Mouse (Mus musculus): ENCODE results near the gene Sap30bp.

The Sap30bp gene

DNA sequence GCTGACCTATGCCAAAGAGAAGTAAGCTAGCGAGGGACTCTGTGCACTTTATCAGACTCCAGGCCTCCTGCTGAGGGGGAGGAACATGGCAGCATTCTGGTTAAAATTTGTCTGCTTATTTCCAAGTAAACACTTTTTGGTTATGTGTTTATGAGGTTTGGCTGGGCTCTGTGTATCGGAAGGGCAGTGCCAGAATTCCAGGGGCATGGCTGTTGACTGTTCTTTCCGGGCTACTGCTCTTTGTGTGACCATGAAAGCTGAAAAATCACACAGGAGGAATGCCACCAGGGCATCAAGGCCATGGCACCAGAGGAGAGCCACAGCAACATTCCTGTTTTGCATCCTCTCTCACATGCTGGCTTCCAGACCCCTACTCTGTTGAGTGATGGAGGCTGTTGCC is 27.0 kb upstream of the Sap30bp start:
- DNase-seq: no peak

DNA sequence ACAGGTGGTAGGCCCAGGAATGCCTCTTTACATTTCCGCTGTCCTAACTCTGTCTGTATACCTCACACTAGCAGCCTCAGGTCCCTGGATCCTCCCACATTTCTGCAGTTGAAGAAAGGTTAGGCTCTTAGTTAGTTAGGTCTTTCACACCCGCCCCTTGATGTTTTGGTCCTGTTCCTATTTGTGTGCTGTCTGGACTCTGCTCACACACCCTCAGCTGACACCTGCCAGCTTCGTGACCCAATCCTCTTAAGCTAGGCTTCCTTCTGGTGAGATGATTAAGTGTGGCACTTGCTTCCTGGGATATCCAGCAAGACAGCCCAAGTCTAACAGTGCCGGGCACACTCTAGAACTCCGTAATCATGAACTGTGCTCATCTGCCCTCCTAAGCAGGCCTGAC is 26.6 kb upstream of the Sap30bp start:
- DNase-seq: no peak

DNA sequence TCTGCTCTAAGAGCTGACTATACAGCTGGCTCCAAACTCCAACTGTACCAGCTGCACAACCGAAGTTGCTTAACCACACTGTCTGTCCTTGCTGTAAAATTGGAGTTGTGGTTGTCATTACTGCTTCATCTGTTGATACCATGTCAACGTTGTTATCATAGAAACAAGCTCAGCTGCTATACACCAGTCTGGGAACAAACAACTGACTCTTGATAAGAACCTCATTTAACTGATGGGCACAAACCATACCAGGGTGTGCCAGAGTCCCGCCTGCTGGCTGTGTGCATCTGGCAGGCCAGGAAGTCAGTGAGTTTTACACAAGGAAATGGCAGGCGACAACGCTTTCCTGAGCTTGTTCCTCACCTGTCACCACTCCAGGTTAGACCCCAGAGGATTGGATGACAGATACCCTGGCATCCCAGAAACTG is 21.9 kb upstream of the Sap30bp start:
- DNase-seq: peak; percentile 54

DNA sequence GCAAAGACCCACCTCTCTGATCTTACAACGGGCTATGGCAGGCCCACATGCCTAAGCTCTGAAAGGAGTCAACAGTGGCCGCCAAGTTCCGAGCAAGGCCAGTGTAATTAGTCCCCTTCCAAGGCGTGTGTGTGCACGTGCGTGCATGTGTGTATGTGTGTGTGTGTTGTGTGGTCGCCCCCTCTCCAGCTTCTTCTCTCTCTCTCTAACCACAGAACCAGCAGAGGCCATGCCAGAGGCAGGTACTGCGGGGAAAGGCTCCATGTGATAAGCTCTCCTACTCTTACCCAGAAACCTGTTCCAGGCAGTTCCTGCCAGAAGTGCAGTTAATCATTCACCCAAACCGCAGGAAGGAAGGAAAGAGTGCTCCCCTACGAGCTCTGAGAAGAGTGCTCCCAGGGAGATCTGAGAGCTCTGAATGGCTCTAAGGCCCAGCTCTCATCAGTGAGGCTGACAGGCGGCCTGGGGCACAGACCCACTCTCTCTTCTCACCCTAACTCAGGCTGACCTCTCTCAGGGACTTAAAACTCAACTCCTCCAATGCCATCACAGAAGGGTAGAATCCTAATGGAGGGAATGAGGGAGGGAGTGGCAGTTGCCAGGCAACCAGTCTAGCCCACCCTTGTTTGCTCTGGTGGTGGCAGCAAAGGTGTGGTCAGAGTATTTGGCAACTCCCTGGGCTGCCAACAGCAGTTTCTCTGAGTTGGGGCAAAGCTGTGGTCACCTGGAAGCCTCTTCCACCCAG is 21.3 kb upstream of the Sap30bp start, which contains the start of gene Smim6:
Gene Smim6, plus strand, starts transcription at position 386 of the 745 bp plus-strand sequence.
- peak; percentile 56 for DNase-seq

DNA sequence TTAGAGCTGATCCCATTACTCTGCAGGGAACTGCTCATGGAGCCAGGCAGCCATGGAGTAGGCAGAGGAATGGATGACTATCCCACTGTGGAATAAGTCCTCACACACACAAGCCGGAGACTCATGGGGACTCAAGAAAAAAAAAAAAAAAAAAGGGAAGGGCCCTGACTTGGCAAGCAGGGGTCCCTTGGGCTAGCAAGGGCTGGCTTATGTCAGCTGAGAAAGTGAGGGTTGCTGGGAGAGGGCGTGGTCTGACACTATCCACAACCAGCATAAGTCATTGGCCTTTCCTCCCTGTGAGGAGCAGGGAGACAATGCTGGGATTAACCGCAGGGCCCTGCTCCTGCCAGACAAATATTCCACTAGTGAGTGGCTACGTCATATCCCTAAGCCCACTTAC is 16.5 kb upstream of the Sap30bp start:
- no peak for DNase-seq

DNA sequence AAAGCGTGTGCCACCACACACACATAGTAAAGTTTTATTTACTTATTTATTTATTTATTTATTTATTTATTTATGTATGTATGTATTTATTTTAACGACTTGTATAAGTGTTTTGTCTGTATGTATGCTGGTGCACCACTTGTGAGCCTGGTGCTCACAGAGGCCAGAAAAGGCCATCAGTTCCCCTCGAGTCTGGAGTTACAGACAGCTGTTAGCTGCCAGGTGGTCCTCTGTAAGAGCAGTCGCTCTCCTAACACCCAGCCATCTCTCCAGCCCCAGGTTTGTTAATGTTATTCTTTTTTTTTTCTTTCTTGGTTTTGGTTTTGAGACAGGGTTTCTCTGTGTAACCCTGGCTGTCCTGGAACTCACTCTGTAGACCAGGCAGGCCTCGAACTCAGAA is 14.4 kb upstream of the Sap30bp start:
- no peak for DNase-seq

DNA sequence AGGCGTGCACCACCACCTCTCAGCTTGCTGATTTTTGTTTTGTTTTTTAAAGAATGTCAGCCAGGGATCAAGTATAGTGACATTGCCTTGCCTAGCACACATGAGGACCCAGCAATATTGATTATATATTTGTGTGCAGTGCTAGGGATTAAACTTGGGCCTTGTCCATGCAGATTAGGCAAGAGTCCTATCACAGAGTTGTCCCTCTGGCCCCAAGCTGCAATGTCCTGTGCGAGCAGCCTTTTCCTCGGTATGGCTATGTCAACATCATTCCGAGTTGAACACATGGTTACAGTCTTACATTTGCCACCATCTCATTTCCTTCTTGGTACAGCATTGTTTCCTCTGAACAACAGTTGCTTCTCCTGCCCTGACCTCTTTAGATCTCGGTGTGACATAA is 14.0 kb upstream of the Sap30bp start:
- DNase-seq: no peak

DNA sequence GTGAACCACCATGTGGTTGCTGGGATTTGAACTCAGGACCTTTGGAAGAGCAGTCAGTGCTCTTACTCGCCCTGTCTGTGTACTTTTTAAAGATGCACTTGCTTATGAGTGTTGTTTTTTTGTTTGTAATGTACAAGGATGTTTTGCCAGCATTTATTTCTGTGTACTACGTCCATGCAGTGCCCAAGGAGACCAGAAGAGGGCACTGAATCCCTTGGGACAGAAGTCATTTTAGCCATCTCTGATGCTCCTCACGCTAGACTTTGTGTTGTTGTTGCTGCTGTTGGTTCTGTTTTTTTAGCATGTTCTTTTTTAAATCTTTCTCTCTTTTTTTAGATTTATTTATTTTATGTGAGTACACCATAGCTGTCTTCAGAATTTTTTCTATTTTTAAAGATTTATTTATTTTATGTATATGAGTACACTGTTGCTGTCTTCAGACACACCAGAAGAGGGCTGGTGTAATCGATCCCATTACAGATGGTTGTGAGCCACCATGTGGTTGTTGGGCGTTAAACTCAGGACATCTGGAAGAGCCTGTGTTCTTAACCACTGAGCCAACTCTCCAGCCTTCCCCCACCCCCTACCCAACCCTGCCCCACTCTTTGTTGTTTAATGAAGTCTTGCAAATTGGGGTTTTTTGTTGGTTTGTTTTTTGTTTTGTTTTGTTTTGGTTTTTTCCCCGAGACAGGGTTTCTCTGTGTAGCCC is 12.8 kb upstream of the Sap30bp start:
- peak; percentile 67 for DNase-seq

DNA sequence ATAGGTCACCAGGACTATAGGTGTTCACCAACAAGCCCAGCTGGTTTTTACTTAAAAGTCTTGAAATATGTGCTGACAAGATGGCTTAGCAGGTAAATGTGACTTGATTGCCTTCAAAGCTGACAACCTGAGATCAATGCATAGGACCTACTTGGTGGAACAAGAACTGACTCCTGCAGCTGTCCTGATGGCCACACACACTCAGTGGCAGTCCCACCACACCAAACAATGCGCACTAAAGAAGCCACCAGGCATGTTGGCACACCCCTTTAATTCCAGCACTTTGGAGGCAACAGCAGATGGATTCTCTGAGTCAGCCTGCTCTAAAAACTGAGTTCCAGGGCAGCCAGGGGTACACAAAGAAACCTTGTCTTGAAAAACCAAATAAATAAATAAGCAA is 11.1 kb upstream of the Sap30bp start:
- no peak for DNase-seq

DNA sequence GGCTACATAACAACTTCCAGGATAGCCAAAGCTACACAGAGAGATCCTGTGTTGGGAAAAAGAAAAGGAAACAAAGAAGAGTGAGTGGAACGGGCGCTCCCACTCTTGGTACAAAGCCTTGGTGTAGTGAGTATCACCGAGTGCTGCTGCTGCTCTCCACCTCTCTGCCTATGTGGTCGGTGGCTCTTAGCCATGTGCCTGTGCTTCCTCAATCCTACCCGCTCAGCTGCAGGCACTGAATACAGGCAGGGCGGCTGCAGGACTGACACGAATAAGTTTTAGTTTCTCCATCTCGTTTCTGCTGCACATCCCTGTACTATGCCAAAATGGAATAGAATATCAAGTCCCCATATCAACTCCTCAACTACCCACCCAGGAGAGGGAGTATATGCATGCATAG is 4.1 kb upstream of the Sap30bp start:
- DNase-seq: no peak

DNA sequence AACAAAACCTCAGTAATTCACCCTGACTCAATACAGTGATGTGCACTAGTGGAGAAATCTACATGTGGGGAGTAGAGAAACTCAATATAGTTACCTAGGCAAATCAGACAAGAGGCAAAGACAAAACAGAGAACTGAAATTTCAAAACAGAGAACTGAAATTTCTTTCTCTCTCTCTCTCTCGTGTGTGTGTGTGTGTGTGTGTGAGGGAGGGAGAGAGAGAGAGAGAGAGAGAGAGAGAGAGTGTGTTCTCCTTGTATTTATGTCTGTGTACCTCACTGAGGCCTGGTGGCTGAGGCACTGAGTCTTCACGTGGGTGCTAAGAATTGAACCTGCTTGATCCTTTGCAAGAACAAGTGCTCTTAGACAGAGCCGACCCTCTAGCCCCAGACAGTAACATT is 3.3 kb upstream of the Sap30bp start:
- DNase-seq: no peak

DNA sequence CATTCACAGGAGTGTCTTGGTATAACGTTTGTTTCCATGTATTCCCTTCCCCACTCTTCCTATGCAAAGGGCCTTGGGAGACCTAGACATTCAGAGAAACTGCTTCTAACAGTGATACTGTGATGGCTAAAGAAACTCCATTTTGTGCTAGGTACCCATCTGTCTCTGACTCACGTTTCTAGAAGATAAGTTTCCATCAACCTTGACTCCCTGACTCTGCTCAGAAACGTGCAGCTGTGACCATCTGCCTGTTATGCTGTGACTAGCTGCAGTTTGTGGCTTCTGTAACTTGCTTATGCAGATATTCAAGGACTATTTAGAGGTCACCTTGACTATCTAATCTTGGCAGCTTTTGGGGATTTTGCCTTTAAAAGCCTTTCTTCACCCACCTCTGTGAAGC is 1.8 kb upstream of the Sap30bp start:
- no peak for DNase-seq

DNA sequence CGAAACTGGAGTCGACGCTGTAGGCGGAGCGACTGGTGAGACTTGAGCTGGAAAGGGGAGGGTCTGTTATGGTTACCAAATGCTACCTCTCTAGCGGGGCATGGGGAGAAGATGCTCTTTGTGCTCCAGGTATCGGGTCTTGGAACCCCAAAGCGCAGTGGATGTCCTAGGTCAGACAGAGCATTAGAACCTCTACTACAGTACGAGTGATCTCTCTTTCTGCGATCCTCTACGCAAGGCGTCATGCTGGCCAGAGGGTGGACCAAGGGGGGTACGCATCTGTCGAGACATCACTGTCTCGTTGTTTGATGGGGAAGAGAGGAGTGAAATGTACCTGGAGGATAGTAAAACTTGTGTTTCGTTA is 647 bp downstream of the Sap30bp start:
- DNase-seq: no peak

DNA sequence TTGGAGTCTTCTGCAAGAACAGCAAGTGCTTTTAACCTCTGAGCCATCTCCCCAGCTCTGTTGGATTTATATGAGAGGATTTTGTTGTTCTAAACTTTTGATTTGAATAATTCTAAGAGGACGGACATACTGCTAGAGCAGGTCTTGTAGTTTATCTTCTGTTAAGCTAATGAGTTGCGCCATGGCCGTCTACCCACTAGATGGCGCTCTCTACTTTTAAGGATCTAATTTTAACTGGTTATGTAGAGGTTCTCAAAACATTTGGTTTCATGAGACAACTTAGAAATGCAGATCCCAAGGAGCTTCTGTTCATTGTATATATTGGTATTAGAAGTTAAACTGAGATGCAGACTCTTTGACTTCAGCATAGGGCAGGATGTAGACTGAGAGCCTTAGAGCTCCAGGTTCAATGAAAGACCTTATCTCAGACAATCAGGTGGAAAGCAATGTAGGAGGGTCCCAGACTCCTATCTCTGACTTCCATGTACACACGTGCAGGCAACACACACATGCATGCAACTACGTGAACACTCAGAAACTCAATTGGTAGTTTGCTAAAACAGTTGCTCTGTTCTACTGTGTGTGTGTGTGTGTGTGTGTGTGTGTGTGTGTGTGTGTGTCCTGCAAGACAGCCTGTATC is 6.7 kb downstream of the Sap30bp start:
- DNase-seq: peak; percentile 78

DNA sequence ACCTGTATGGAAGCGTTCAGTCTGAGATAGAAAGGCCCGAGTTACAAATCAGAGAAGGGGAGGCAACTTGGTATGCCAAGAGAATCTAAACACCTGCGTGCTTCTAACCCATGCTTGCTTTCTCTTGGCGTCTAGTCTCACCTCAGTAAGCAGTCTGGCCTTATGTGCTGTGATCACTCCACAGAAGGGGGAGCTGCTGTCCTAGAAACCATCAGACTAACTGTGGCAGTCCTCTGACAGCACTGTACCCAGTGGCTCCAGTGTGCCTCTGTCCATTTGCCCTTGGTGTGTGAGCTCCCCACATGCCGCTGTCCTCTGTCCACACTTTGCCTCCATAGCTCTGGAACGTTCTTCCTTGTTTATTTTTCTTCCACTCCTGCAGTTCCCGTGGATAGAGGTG is 8.9 kb downstream of the Sap30bp start:
- no peak for DNase-seq

DNA sequence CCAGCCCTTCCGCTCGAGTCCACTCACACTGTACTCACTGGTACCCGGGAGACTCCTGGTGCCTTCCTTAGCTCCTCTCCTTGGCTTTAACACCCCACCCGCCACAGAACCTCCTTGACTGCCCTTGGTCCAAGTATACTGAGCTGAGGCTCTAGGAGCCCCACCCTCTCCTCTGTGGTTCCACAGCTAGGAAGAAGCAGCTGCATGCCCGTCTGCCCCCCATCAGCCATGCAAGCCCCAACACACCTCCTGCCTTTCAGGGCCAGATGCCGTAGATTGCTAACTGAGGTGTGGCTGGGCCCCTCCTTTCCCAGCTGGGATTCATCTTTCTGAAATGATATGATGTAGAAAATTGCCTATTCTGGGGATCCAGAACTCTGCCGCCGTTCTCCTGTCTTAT is 12.2 kb downstream of the Sap30bp start:
- DNase-seq: no peak

DNA sequence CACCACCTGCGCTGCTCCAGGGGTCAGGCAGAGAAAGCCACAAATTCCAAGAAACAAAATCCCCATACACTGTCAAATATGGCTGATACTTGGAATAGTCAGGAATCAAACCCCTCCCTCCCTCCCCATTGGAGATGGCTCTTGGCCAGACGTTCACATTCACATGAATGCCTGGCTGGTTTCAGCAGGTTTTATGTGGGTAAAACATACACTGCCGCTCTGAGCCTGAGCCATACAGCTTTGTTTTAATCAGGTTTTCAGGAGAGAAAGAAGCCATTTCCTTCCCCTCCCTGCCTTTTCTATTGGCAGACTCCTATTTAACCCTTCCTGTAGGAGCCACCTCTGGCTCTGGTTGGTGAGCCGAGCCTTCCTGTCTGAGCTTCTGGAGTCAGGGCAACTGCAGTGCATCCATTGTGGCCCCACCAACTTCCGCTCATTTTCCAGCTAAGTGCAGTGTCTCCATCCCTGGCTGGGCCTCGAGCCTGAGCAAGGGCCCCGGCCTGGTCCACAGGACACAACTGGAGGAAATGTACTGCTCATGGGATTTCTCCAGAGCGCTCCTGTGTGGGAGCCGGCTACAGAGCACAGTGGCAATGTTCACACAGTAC is 13.2 kb downstream of the Sap30bp start:
- DNase-seq: peak; percentile 10

DNA sequence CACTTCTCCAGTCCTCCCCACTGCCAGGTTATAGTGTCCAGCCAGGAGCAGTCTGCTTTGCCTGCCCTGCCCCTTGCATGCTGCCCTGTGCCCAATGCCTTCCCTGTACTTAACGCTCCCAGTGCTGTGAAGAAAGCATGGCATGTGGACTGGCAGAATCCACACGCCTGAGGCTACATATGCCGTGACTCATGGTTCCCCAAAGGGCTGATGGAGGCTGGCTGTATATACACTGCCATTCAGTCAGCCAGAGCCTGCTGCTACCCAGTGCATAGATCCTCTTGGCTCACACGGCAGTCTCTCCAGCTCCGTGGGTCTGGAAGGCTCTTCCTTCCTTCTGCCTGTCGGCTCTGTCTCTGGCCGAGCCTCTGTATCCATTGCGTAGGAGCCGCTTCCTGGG is 15.2 kb downstream of the Sap30bp start:
- DNase-seq: no peak

DNA sequence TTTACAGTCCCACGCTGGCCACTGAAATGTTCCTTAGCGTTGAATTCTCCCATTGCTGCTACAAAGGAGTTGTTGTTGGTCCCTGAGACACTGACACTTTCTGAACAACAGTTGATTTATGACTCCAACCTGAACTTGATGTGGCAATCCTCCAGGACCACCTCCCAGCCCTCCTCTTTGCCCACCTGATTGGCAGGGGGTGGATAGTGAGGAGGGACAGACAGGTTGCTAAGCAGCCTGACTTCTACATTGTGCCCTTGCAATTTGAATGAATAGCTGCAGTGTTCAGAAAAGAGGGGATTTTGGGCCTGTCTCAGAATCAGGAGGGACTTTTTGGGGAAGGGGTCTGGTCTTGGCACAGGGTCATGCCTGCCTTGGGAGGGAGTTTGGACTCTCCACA is 17.6 kb downstream of the Sap30bp start:
- DNase-seq: no peak

DNA sequence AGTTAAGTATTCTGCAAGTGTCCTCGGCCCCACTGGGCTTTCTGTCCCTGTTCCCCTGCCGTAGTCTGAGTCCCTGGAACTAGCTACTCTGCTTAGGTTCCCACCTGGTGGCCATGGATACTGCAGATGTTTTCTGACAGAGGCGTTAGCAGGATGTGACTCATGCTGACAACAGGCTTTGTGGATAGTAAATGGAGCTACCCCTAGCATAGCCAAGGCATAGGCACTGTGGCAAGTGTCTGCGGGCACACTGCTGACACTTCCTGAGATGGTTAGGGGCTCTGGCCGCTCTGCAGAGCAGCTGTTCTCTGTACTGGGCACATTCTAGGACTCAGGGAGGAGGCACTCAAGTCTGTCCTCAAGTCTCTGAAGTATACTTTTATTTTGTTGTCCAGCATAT is 21.6 kb downstream of the Sap30bp start:
- no peak for DNase-seq

DNA sequence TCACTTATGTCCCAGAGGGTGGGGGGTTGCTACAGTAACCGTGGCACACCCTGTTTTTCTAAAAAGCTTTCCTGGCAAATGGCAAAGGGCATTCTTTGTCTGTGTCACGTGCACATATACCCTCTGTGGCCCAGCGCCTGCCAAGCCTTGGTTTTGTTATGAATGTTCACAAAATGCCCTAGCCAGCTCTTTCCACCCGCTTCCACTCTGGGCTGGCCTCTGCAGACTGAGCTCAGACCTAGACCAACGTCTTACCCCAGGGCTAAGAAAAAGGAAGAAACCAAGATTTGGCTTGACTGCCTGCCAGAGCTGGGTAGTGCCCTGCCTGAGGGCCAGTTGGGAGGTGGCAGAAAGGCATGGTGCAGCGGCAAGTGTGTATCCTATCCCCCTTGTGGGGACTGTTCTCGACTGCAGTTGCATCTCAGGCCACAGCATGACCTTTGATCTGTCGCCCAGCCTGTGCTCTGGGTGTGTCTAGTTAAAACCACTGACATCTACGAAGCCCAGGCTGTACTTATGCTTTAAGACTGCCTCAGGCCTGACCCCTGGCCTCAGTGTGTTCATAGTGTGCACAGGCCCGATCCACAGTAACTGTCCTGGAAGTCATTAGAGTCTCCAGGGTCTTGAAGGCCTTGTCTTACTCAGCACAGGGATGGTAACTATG is 22.2 kb downstream of the Sap30bp start:
- peak; percentile 19 for DNase-seq

DNA sequence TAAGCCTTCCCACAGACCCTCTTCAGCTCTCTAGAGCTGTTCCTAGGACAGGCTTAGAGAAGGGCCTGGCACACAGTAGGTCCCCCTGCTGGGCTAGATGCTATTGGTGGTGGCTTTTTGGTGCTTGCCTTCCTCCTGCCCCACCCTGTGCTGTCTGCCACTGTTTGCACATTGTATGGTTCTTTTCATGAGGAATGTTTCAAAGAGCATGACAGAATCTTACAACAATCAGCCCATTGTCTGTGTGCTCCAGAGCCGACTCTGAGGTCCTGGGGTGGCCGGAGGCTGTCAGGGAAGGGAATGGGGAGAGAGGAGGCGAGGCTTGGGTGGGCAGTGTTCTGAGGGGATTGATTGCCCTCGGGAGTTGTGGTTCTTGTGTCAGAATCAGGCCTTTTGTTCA is 23.4 kb downstream of the Sap30bp start:
- DNase-seq: no peak

DNA sequence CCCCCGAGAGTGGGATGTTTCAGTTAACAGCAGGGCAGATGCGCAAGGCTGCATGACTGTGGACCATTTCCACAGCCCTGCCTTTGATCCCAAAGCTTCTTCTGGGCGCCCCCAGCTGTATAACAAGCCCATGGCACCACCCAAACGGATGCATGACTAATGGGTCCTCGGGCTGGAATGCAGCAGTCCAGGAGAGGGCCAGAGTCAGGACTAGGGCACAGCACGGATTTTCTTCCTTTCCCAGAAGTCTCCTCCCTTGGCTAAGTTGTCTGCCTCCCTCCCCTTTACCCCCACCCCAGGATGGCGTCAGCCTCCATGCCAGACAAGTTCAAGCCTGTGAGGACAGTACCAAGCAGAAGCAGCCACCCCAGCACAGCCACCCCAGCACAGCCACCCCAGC is 24.9 kb downstream of the Sap30bp start:
- DNase-seq: no peak

Data from lung, postnatal 10 days (tissue).